Mouse (Mus musculus): Measurements from ENCODE around the gene Ramp1. TPM values are rescaled to one million over a fixed set of nuclear protein-coding genes. Genes with fewer than 3 reads are reported as not detected.
A peak's percentile ranks its signal among the peaks of the same experiment; 100 is the strongest.

Ramp1 gene
- polyA plus RNA-seq, 1 experiment, result 2.6 TPM

DNA sequence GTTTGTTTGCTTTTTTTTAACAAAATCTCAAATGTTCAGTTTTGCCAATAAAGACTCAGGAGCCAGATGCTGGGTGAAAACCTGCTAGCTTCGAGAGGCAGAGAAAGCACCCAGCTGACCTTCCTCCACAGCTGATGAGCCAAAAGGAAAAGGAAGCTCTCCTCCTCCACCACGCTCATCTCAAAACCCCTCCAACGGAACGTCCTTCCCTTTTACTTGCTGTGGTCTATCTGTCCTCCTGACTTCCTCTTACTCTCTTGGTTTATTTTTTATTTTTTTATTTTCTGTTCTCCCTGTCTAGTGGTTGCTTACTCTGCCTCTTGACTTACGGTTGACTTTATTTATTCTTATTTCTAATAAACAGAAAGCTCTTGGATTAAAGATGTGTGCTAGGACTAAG is 55.8 kb downstream of the Ramp1 start:
- WGBS, result 38% methylated on average over 5 of the region's 5 CpGs
- TF ChIP-seq POLR2A (IDR thresholded peaks at IDR 0.05; ENCODE audit: low read depth, low read length) (no peak), CTCF (conservative IDR thresholded peaks at IDR 0.05; ENCODE audit: insufficient read depth, insufficient read length, low read depth, low read length) (no peak)
- H3K4me1 ChIP-seq (ENCODE audit: control insufficient read depth, insufficient read depth, low read length), result no peaks in the 10 kb centered on the region
- no peaks in the 10 kb centered on the region for H3K27me3 ChIP-seq (replicated peaks; ENCODE audit: control insufficient read depth, insufficient read depth, low read length)
- no peak overlapping the region for H3K27ac ChIP-seq (ENCODE audit: insufficient read depth, low read depth, low read length)
- H3K36me3 ChIP-seq (ENCODE audit: control insufficient read depth, insufficient read depth, low read length), result no peaks in the 10 kb centered on the region
- DNase-seq, result no peak
- no peak overlapping the region for H3K4me3 ChIP-seq (ENCODE audit: insufficient read depth, low read depth, low read length)

DNA sequence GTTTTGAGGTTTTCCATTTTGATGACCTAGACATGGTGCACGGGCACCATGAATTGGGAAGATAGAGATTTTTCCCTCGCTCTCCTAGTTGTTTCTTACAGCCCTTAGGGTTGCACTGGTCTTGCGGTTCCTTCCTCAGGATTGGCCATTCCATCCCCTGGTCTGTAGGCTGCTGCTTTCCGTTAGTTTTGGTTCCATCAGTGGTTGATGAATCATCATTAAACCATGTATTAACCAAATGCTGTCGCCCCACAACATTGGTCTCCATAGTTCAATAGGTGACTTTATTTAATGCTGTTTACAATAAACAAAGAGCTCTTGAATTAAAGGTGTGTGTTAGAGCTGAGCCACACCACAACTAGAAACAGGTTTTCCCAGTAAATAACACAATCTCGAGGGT is 58.1 kb downstream of the Ramp1 start:
- Histone ChIP-seq H3K27ac (ENCODE audit: insufficient read depth, low read depth, low read length) (no peak overlapping the region), H3K36me3 (ENCODE audit: control insufficient read depth, insufficient read depth, low read length) (no peaks in the 10 kb centered on the region), H3K27me3 (replicated peaks; ENCODE audit: control insufficient read depth, insufficient read depth, low read length) (no peaks in the 10 kb centered on the region), H3K4me3 (ENCODE audit: insufficient read depth, low read depth, low read length) (no peak overlapping the region), H3K4me1 (ENCODE audit: control insufficient read depth, insufficient read depth, low read length) (no peaks in the 10 kb centered on the region)
- no peak for DNase-seq
- TF ChIP-seq POLR2A (IDR thresholded peaks at IDR 0.05; ENCODE audit: low read depth, low read length), result no peak
- no peak for TF ChIP-seq CTCF (conservative IDR thresholded peaks at IDR 0.05; ENCODE audit: insufficient read depth, insufficient read length, low read depth, low read length)
- 81% methylated on average over 6 of the region's 6 CpGs for WGBS

DNA sequence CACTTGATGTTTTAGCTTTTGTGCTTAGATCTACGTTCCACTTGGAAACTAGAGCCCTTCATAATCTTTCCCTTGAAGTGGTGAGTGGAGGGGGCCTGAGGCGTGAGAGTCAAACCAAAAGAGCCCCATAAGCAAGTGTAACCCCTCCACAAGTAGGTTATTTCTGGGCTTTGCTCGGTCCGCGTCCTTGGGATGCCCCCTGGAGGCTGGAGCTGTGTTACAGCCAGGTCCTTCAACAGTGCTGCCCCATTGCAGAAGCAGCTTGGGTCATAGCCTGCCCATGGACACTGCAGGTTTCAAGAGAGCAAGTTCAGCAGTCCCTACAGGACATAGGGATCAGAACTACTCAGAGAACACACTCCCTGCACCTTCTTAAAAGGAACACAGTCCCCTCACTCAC is 59.5 kb downstream of the Ramp1 start:
- peak; percentile 47 for DNase-seq
- WGBS, result 28% methylated on average over 5 of the region's 5 CpGs

DNA sequence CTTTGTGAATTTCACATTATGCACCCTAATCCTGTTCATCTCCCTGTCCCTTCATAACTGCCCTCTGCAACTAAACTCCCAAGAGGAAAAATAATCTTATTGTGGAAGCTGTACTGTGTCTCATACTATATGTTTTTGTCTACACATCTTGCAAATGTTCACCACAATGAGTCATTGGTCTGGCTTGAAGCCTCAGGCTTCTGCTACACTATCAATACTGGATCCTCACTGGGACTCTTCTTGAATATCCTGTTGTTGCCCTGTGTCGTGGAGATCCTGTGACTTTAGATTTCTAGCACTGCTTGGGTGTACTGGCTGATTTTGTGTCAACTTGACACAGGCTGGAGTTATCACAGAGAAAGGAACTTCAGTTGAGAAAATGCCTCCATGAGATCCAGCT is 60.2 kb downstream of the Ramp1 start:
- TF ChIP-seq CTCF (conservative IDR thresholded peaks at IDR 0.05; ENCODE audit: insufficient read depth, insufficient read length, low read depth, low read length), result no peak
- TF ChIP-seq POLR2A (IDR thresholded peaks at IDR 0.05; ENCODE audit: low read depth, low read length), result no peak
- Histone ChIP-seq H3K4me3 (ENCODE audit: insufficient read depth, low read depth, low read length) (no peak overlapping the region), H3K36me3 (ENCODE audit: control insufficient read depth, insufficient read depth, low read length) (no peaks in the 10 kb centered on the region), H3K4me1 (ENCODE audit: control insufficient read depth, insufficient read depth, low read length) (no peaks in the 10 kb centered on the region), H3K27me3 (replicated peaks; ENCODE audit: control insufficient read depth, insufficient read depth, low read length) (no peaks in the 10 kb centered on the region), H3K27ac (ENCODE audit: insufficient read depth, low read depth, low read length) (no peak overlapping the region)
- 89% methylated on average over 1 of the region's 1 CpGs for WGBS
- no peak for DNase-seq

More for the DNA sequence above, 59.5 kb downstream of the Ramp1 start:
- Histone ChIP-seq H3K4me1 (ENCODE audit: control insufficient read depth, insufficient read depth, low read length) (no peaks in the 10 kb centered on the region), H3K27ac (ENCODE audit: insufficient read depth, low read depth, low read length) (no peak overlapping the region), H3K27me3 (replicated peaks; ENCODE audit: control insufficient read depth, insufficient read depth, low read length) (no peaks in the 10 kb centered on the region), H3K36me3 (ENCODE audit: control insufficient read depth, insufficient read depth, low read length) (no peaks in the 10 kb centered on the region), H3K4me3 (ENCODE audit: insufficient read depth, low read depth, low read length) (no peak overlapping the region)
- TF ChIP-seq POLR2A (IDR thresholded peaks at IDR 0.05; ENCODE audit: low read depth, low read length), result no peak
- TF ChIP-seq CTCF (conservative IDR thresholded peaks at IDR 0.05; ENCODE audit: insufficient read depth, insufficient read length, low read depth, low read length), result peak; percentile 65

DNA sequence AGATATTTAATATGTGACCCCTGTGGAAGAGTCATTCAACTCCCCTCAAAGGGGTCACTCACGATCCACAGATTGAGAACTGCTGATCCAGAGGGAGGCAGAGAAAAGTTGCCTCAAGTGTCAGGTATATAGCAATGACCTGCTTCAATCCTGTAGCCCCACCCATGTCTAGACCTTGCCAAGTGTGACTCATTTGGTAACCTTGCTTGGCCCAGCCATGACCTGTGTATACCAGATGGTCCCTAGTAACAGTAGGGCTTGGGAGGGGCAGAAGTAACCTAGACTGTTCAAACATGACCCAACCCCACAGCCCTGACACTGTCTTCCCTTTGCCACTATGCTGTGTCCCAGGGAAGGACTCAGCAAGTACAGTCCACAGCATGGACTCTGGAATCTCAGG is 61.1 kb downstream of the Ramp1 start:
- Histone ChIP-seq H3K27me3 (replicated peaks; ENCODE audit: control insufficient read depth, insufficient read depth, low read length) (no peaks in the 10 kb centered on the region), H3K4me1 (ENCODE audit: control insufficient read depth, insufficient read depth, low read length) (no peaks in the 10 kb centered on the region), H3K27ac (ENCODE audit: insufficient read depth, low read depth, low read length) (no peak overlapping the region), H3K4me3 (ENCODE audit: insufficient read depth, low read depth, low read length) (no peak overlapping the region), H3K36me3 (ENCODE audit: control insufficient read depth, insufficient read depth, low read length) (no peaks in the 10 kb centered on the region)
- no peak for DNase-seq
- 76% methylated on average over 1 of the region's 1 CpGs for WGBS
- TF ChIP-seq POLR2A (IDR thresholded peaks at IDR 0.05; ENCODE audit: low read depth, low read length), result no peak
- TF ChIP-seq CTCF (conservative IDR thresholded peaks at IDR 0.05; ENCODE audit: insufficient read depth, insufficient read length, low read depth, low read length), result no peak

DNA sequence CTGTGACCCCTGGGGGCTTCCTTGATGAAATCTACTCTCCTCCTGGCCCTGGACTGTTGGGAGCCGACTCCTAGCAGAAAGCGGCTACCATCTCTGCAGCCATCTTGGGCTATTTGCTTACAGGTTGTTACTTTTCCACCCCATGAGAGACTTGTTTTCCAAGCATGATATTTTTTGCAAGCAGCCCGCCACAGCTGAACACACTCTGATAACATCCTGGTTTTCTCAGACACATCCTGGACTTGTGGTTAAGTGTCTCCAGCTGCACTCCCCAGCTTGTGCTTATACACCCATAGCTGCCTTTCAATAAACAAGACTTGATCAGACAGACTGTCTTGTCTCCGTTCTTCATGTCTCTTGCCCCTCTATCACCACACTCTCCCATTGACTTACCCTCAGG is 61.6 kb downstream of the Ramp1 start:
- no peak overlapping the region for H3K27ac ChIP-seq (ENCODE audit: insufficient read depth, low read depth, low read length)
- 73% methylated on average over 4 of the region's 4 CpGs for WGBS
- DNase-seq, result no peak
- no peaks in the 10 kb centered on the region for H3K27me3 ChIP-seq (replicated peaks; ENCODE audit: control insufficient read depth, insufficient read depth, low read length)
- H3K4me1 ChIP-seq (ENCODE audit: control insufficient read depth, insufficient read depth, low read length), result no peaks in the 10 kb centered on the region
- TF ChIP-seq POLR2A (IDR thresholded peaks at IDR 0.05; ENCODE audit: low read depth, low read length) (no peak), CTCF (conservative IDR thresholded peaks at IDR 0.05; ENCODE audit: insufficient read depth, insufficient read length, low read depth, low read length) (no peak)
- H3K36me3 ChIP-seq (ENCODE audit: control insufficient read depth, insufficient read depth, low read length), result no peaks in the 10 kb centered on the region
- H3K4me3 ChIP-seq (ENCODE audit: insufficient read depth, low read depth, low read length), result no peak overlapping the region

DNA sequence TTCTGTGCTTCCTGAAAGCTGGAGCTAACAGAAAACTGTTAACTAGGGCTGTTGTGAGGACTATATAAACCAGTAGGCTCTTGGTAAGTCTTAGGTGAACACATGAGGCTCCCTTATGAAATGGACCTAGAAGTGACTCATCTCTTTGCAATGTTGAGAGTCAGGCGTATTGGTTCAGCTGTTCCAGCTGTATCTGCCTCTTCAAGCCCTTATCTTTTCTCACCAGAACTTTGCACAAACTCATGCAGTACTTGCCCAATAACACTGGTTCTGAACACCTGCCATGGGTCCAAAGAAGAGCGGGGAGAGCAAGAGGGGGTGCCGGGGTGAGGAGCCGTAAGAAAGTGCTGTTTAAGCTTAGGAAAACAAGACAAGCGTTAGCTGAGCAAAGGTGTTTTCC is 68.6 kb downstream of the Ramp1 start:
- H3K27me3 ChIP-seq (replicated peaks; ENCODE audit: control insufficient read depth, insufficient read depth, low read length), result no peaks in the 10 kb centered on the region
- 89% methylated on average over 5 of the region's 5 CpGs for WGBS

DNA sequence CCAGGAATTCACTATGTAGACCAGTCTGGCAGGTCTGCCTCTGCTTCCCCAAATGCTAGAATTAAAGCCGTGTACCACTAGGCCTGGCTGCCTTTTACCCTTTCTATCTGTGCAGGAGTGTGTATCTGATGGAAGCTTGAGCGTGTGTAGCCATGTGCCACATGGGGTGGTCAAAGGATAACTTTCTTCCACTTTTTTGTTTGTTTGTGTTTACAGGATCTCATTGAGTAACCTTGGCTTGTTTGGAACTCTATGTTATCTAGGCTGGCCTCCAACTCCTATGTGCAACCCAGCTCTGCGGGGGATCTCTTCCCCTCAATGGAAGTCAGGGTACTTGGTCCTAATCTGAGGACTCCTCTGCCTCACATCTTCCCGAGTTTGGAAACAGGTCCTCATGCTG is 69.3 kb downstream of the Ramp1 start:
- TF ChIP-seq POLR2A (IDR thresholded peaks at IDR 0.05; ENCODE audit: low read depth, low read length), result no peak
- TF ChIP-seq CTCF (conservative IDR thresholded peaks at IDR 0.05; ENCODE audit: insufficient read depth, insufficient read length, low read depth, low read length), result no peak
- Histone ChIP-seq H3K27me3 (replicated peaks; ENCODE audit: control insufficient read depth, insufficient read depth, low read length) (no peaks in the 10 kb centered on the region), H3K27ac (ENCODE audit: insufficient read depth, low read depth, low read length) (no peak overlapping the region), H3K36me3 (ENCODE audit: control insufficient read depth, insufficient read depth, low read length) (no peaks in the 10 kb centered on the region), H3K4me1 (ENCODE audit: control insufficient read depth, insufficient read depth, low read length) (peaks cover 11% of the 10 kb centered on the region), H3K4me3 (ENCODE audit: insufficient read depth, low read depth, low read length) (no peak overlapping the region)
- WGBS, result 48% methylated on average over 4 of the region's 4 CpGs
- no peak for DNase-seq

More for the DNA sequence above, 68.6 kb downstream of the Ramp1 start:
- Histone ChIP-seq H3K4me1 (ENCODE audit: control insufficient read depth, insufficient read depth, low read length) (peaks cover 11% of the 10 kb centered on the region), H3K4me3 (ENCODE audit: insufficient read depth, low read depth, low read length) (no peak overlapping the region), H3K27ac (ENCODE audit: insufficient read depth, low read depth, low read length) (no peak overlapping the region), H3K36me3 (ENCODE audit: control insufficient read depth, insufficient read depth, low read length) (no peaks in the 10 kb centered on the region)
- no peak for DNase-seq
- TF ChIP-seq CTCF (conservative IDR thresholded peaks at IDR 0.05; ENCODE audit: insufficient read depth, insufficient read length, low read depth, low read length) (no peak), POLR2A (IDR thresholded peaks at IDR 0.05; ENCODE audit: low read depth, low read length) (no peak)
